Mouse (Mus musculus) brown adipose tissue, adult 24 weeks (tissue): Measurements from ENCODE around the gene Tmem179. TPM values are rescaled to one million over a fixed set of nuclear protein-coding genes. Genes with fewer than 3 reads are reported as not detected.

ENCODE experiments used
- H3K27ac ChIP-seq: fragments of 200-500 bp; replicated peaks from 2 replicates; pipeline ENCODE4 v1.5.1; 2012; ENCODE audit warnings: low read depth, mild to moderate bottlenecking, low read length
- H3K4me1 ChIP-seq: fragments of 200-500 bp; 2 replicates; pipeline ENCODE4 v1.6.1; 2012; ENCODE audit warnings: low read length, mixed read lengths; ENCODE audit not compliant: control insufficient read depth, insufficient read depth, insufficient read length
- H3K4me3 ChIP-seq: fragments of 200-500 bp; 2 replicates; pipeline ENCODE4 v1.5.1; 2012; ENCODE audit warnings: low read depth, mild to moderate bottlenecking, low read length, moderate library complexity; ENCODE audit not compliant: insufficient read depth
- polyA plus RNA-seq: library from polyadenylated mRNA; stranded (reverse); fragments of >200 nt; gene quantifications from 2 replicates; pipeline ENCODE4 v1.2.4, GENCODE M21; 2012; ENCODE audit not compliant: missing spikeins, insufficient read depth, insufficient read length

The Tmem179 gene
- polyA plus RNA-seq, 1 experiment, result not detected

- Histone ChIP-seq H3K4me3 (no peak overlapping the region), H3K27ac (no peak overlapping the region), H3K4me1 (peaks cover 5% of the 10 kb centered on the region)
Observed at GRCm38 (mm10) chr12:112506267-112506666, 10.3 kb downstream of the Tmem179 start.

DNA sequence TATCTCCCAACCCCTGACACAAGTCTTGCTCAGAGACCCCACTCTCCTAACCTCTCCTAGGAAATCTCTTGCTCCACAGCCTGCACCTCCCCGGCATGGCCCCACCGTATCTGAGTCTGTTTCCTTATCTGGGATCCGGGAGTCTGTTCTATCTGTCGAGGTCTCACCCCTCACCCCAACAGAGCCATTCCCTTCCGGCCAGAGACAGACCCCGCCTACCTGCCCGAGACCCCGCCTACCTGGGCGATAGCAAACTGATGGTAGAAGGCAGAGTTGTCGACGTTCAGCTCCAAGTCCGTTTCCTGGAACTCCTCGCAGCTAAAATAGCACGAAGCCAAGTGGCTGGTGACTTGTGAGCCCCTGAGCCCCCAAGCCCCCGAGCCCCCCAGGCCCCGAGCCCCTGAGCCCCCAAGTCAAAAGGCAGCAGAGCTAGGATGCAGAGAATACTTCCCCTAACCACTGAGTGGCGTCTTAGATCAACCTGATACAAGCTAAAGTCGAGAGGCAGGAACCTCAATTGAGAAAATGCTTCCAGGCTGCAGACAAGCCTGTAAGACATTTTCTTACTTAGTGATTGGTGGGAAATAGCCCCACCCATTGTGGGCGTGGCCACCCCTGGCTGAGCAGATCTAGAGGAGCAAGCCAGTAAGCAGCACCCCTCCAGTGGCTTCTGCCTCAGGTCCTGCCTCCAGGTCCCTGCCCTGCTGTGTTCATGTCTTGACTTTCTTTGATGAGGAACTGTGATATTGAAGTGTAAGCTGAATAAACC is 13.4 kb downstream of the Tmem179 start:
- no peak overlapping the region for H3K27ac ChIP-seq
- H3K4me1 ChIP-seq, result peaks cover 3% of the 10 kb centered on the region
- no peak overlapping the region for H3K4me3 ChIP-seq

GRCm38 (mm10) chr12:112498683-112499082 is 17.9 kb downstream of the Tmem179 start:
- Histone ChIP-seq H3K27ac (no peak overlapping the region), H3K4me1 (peaks cover 4% of the 10 kb centered on the region), H3K4me3 (no peak overlapping the region)

DNA sequence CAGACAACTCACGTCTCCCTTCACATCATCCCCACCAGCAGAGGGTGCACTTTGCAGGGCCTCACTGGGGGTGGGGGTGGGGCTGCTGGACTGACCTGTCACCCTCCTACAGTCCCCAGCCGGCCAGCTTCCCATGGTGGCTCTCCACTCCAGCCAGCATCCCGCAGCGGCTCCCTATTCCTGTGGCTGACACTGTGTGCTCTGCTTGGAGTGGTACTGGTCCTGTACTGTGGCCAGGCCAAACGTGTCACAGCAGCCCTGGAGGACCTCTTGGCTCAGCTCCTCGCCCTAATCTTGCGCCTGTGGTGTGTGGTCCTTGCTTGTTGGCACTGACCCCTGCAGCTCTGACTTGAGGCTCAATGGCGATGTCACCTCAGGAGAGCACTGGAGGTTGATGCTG is 18.8 kb downstream of the Tmem179 start:
- Histone ChIP-seq H3K4me1 (peaks cover 4% of the 10 kb centered on the region), H3K27ac (no peak overlapping the region), H3K4me3 (no peak overlapping the region)

DNA sequence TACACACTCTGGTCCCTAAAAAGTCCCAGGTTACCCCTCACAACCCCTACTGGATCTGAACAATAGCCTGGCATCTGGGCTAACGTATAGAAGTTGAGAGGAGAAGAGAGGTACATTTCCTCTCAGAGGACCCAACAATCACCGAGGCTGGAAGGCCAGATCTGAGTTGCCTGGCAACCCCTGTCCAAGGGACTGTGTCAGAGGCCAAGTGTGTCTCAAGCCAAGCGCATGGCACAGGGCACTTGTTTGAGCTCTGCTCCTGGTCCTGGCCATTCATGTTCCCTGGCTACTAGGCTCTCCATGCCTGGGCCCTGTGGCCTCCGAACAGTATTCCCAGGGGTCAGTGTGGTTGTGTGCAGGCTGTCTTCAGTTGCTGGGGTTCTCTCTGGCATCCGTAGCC is 20.4 kb downstream of the Tmem179 start:
- H3K27ac ChIP-seq, result 0 out of 2 replicates have a peak overlapping the region, but pooled peaks have one; percentile 16
- H3K4me3 ChIP-seq, result no peak overlapping the region
- peaks cover 4% of the 10 kb centered on the region for H3K4me1 ChIP-seq

DNA sequence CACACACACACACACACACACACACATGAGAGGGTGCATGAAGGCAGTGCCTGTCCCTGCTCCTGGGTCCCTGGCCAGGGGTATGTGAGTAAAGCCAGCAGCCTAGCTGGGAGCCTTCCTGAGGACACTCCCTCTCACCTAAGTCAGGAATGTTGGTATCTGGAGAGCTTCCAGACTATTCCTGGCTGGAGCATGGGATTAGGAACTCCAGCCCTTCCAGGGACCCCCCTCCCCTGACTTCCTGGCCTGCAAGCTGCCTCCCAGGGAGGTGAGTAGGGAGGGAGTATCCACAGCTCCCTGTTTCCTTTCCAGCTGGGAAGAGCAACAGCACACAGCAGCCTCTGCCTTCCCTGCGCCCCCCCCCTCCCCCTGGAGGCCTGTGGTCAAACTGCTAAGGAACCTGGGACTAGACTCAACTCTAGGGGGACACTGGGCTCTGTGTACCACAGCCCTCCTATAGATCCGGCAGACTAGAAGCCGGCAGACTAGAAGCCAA is 26.1 kb downstream of the Tmem179 start:
- peaks cover 28% of the 10 kb centered on the region for H3K4me1 ChIP-seq
- H3K4me3 ChIP-seq, result peak overlapping the region; percentile 53
- peak overlapping the region; percentile 75 for H3K27ac ChIP-seq

GRCm38 (mm10) chr12:112489535-112489934 is 27.0 kb downstream of the Tmem179 start:
- Histone ChIP-seq H3K27ac (peak overlapping the region; percentile 73), H3K4me1 (peaks cover 28% of the 10 kb centered on the region), H3K4me3 (peak overlapping the region; percentile 53)

- H3K27ac ChIP-seq, result peak within 1 kb of the TSS; percentile 73
- peaks cover 28% of the 10 kb centered on the region for H3K4me1 ChIP-seq
Observed at GRCm38 (mm10) chr12:112489134-112489533, 27.4 kb downstream of the Tmem179 start, which contains the start of gene A530016L24Rik. A530016L24Rik (plus strand) TSS chr12:112489448.

DNA sequence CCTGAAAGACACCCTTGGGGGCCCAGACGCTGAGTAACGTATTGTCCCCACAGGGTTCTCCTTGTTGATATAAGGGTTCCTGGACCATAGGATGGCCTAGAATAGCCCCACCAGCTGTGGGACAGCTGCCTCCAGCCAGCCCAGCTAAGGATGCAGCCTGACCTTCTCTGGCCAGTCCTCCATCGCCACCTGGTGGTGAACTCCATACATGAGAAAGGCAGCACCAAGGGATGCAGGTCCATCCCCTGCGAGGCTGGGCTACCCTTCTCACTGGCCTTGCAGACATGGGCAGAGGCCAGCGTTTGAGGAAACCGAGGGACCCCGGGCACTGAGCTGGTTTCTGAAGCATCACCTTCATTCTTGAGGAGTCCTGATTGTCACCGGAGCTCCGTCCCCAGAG is 42.8 kb downstream of the Tmem179 start:
- H3K4me3 ChIP-seq, result no peak overlapping the region
- no peak overlapping the region for H3K27ac ChIP-seq
- H3K4me1 ChIP-seq, result peaks cover 12% of the 10 kb centered on the region

More at GRCm38 (mm10) chr12:112489134-112489533, 27.4 kb downstream of the Tmem179 start, which contains the start of gene A530016L24Rik:
- H3K4me3 ChIP-seq, result peak within 1 kb of the TSS; percentile 53

- Histone ChIP-seq H3K4me1 (peaks cover 13% of the 10 kb centered on the region), H3K27ac (no peak overlapping the region), H3K4me3 (no peak overlapping the region)
Observed at GRCm38 (mm10) chr12:112470216-112470615, 46.3 kb downstream of the Tmem179 start.

GRCm38 (mm10) chr12:112469393-112469792 is 47.2 kb downstream of the Tmem179 start:
- Histone ChIP-seq H3K27ac (no peak overlapping the region), H3K4me3 (no peak overlapping the region), H3K4me1 (peaks cover 13% of the 10 kb centered on the region)

- H3K4me3 ChIP-seq, result no peak overlapping the region
- H3K4me1 ChIP-seq, result peaks cover 13% of the 10 kb centered on the region
- H3K27ac ChIP-seq, result no peak overlapping the region
Observed at GRCm38 (mm10) chr12:112467387-112467786, 49.2 kb downstream of the Tmem179 start.

DNA sequence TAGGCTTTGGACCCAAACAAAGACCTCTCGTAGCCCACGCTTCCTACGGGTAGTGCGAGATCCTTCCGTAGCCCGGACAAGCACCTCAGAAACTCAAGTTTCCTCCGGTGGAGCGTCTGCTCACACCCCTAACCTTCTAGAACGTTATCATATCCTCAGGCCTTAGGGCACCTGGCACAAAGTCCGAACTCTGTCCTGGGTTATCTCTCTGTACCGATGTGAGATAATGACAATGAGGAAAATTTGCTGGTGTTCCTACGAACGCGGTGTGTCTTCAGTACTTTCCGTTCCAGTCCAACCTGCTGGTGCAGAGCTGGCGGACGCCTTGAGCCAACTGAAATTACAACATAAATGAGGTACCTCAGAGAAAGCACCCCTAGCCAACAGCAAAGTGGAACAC is 50.6 kb downstream of the Tmem179 start:
- no peak overlapping the region for H3K27ac ChIP-seq
- no peak overlapping the region for H3K4me3 ChIP-seq
- 0 out of 2 replicates have a peak, but pooled peaks cover 2% of the 10 kb centered on the region for H3K4me1 ChIP-seq

- H3K4me3 ChIP-seq, result no peak overlapping the region
- peaks cover 4% of the 10 kb centered on the region; the same call in 1 of the 2 replicates for H3K4me1 ChIP-seq
- no peak overlapping the region for H3K27ac ChIP-seq
Observed at GRCm38 (mm10) chr12:112464516-112464915, 52.0 kb downstream of the Tmem179 start.

- Histone ChIP-seq H3K4me1 (peaks cover 4% of the 10 kb centered on the region; the same call in 1 of the 2 replicates), H3K4me3 (no peak overlapping the region), H3K27ac (no peak overlapping the region)
Observed at GRCm38 (mm10) chr12:112463750-112464444, 52.6 kb downstream of the Tmem179 start.
